Mouse (Mus musculus): Measurements from ENCODE around the gene Gm14139. TPM values are rescaled to one million over a fixed set of nuclear protein-coding genes. Genes with fewer than 3 reads are reported as not detected.
A peak's percentile ranks its signal among the peaks of the same experiment; 100 is the strongest.
"Not testable (repeated sequence)": the region's sequence is repeated elsewhere in the genome, so short reads cannot be mapped to it uniquely, and the experiment has no call there.

Gm14139 gene
- total RNA-seq (2014; fragmentation: Nextera tagmentation): 1.3 TPM in 1 of 2 replicates, not detected in the other
- total RNA-seq (2017): 3.0 and 3.3 TPM in 2 replicates
- 0.09 TPM in 1 of 2 replicates, not detected in the other for polyA plus RNA-seq (2012)

- not testable (repeated sequence) for DNase-seq (ENCODE audit: low spot score)
Observed at GRCm38 (mm10) chr2:150181570-150181999, at the start of gene Gm14139. Gene Gm14139 (plus strand): TSS chr2:150181755.

GRCm38 (mm10) chr2:150132002-150132401, 49.6 kb upstream of the Gm14139 start:
- not testable (repeated sequence) for ATAC-seq (ENCODE audit: extremely low read depth, insufficient number of reproducible peaks, low FRiP score, poor library complexity, severe bottlenecking); H3K9me3 ChIP-seq (replicated peaks); H3K27me3 ChIP-seq (ENCODE audit: insufficient read depth, low read length); DNase-seq (ENCODE audit: low spot score); H3K4me3 ChIP-seq (ENCODE audit: low read depth, low read length)
- H3K36me3 ChIP-seq (replicated peaks): peaks cover 32% of the 10 kb centered on the region
- H3K4me1 ChIP-seq (ENCODE audit: insufficient read depth, low read depth, low read length): peaks cover 20% of the 10 kb centered on the region

More at GRCm38 (mm10) chr2:150181570-150181999, at the start of gene Gm14139:
- H3K4me1 ChIP-seq (ENCODE audit: insufficient read depth, low read depth, low read length); H3K36me3 ChIP-seq (replicated peaks); H3K27me3 ChIP-seq (ENCODE audit: insufficient read depth, low read length); H3K4me3 ChIP-seq (ENCODE audit: low read depth, low read length); H3K9me3 ChIP-seq (replicated peaks): not testable (repeated sequence)
- ATAC-seq (ENCODE audit: extremely low read depth, insufficient number of reproducible peaks, low FRiP score, poor library complexity, severe bottlenecking): peak; percentile 95

GRCm38 (mm10) chr2:150132773-150133172, 48.8 kb upstream of the Gm14139 start:
- peaks cover 20% of the 10 kb centered on the region for H3K4me1 ChIP-seq (ENCODE audit: insufficient read depth, low read depth, low read length)
- ATAC-seq (ENCODE audit: extremely low read depth, insufficient number of reproducible peaks, low FRiP score, poor library complexity, severe bottlenecking) (no peak), DNase-seq (ENCODE audit: low spot score) (no peak)
- H3K4me3 ChIP-seq (ENCODE audit: low read depth, low read length): no peak overlapping the region
- H3K27me3 ChIP-seq (ENCODE audit: insufficient read depth, low read length): no peaks in the 10 kb centered on the region
- peaks cover 5% of the 10 kb centered on the region for H3K9me3 ChIP-seq (replicated peaks)
- TF ChIP-seq POLR2AphosphoS5 (IDR thresholded peaks at IDR 0.05; ENCODE audit: insufficient replicate concordance, low read depth, low read length) (no peak), TAL1 (conservative IDR thresholded peaks at IDR 0.05; ENCODE audit: low read depth, low read length) (no peak), CTCF (IDR thresholded peaks at IDR 0.05; ENCODE audit: low read depth, low read length) (no peak), GATA2 (IDR thresholded peaks at IDR 0.05; ENCODE audit: borderline replicate concordance, low read depth, low read length) (no peak), GATA1 (IDR thresholded peaks at IDR 0.05; ENCODE audit: borderline replicate concordance, low read length) (no peak)
- peaks cover 31% of the 10 kb centered on the region for H3K36me3 ChIP-seq (replicated peaks)

- Histone ChIP-seq H3K36me3 (replicated peaks) (peaks cover 17% of the 10 kb centered on the region), H3K27me3 (ENCODE audit: insufficient read depth, low read length) (no peaks in the 10 kb centered on the region), H3K9me3 (replicated peaks) (no peaks in the 10 kb centered on the region), H3K4me3 (ENCODE audit: low read depth, low read length) (peak within 1 kb of the TSS; percentile 79), H3K4me1 (ENCODE audit: insufficient read depth, low read depth, low read length) (peaks cover 15% of the 10 kb centered on the region)
- DNase-seq (ENCODE audit: low spot score) (peak; percentile 82), ATAC-seq (ENCODE audit: extremely low read depth, insufficient number of reproducible peaks, low FRiP score, poor library complexity, severe bottlenecking) (peak; percentile 99)
- TF ChIP-seq CTCF (IDR thresholded peaks at IDR 0.05; ENCODE audit: low read depth, low read length): no peak
- TF ChIP-seq GATA1 (IDR thresholded peaks at IDR 0.05; ENCODE audit: borderline replicate concordance, low read length): no peak
- no peak for TF ChIP-seq GATA2 (IDR thresholded peaks at IDR 0.05; ENCODE audit: borderline replicate concordance, low read depth, low read length)
- TF ChIP-seq POLR2AphosphoS5 (IDR thresholded peaks at IDR 0.05; ENCODE audit: insufficient replicate concordance, low read depth, low read length): no peak
- TF ChIP-seq TAL1 (conservative IDR thresholded peaks at IDR 0.05; ENCODE audit: low read depth, low read length): no peak
Observed at GRCm38 (mm10) chr2:150136435-150136897, 45.1 kb upstream of the Gm14139 start, which contains the start of gene Zfp120. Gene Zfp120 (minus strand): TSS chr2:150136708.

- H3K4me3 ChIP-seq (ENCODE audit: low read depth, low read length): no peak overlapping the region
- no peaks in the 10 kb centered on the region for H3K27me3 ChIP-seq (ENCODE audit: insufficient read depth, low read length)
- ATAC-seq (ENCODE audit: extremely low read depth, insufficient number of reproducible peaks, low FRiP score, poor library complexity, severe bottlenecking) (no peak), DNase-seq (ENCODE audit: low spot score) (no peak)
- TF ChIP-seq POLR2AphosphoS5 (IDR thresholded peaks at IDR 0.05; ENCODE audit: insufficient replicate concordance, low read depth, low read length) (no peak), CTCF (IDR thresholded peaks at IDR 0.05; ENCODE audit: low read depth, low read length) (no peak), GATA1 (IDR thresholded peaks at IDR 0.05; ENCODE audit: borderline replicate concordance, low read length) (no peak), TAL1 (conservative IDR thresholded peaks at IDR 0.05; ENCODE audit: low read depth, low read length) (no peak), GATA2 (IDR thresholded peaks at IDR 0.05; ENCODE audit: borderline replicate concordance, low read depth, low read length) (no peak)
- no peaks in the 10 kb centered on the region for H3K36me3 ChIP-seq (replicated peaks)
- no peaks in the 10 kb centered on the region for H3K9me3 ChIP-seq (replicated peaks)
- H3K4me1 ChIP-seq (ENCODE audit: insufficient read depth, low read depth, low read length): no peaks in the 10 kb centered on the region
Observed at GRCm38 (mm10) chr2:150166703-150167102, 14.9 kb upstream of the Gm14139 start.

GRCm38 (mm10) chr2:150173833-150174232, 7.7 kb upstream of the Gm14139 start:
- H3K36me3 ChIP-seq (replicated peaks): no peaks in the 10 kb centered on the region
- H3K27me3 ChIP-seq (ENCODE audit: insufficient read depth, low read length): no peaks in the 10 kb centered on the region
- no peaks in the 10 kb centered on the region for H3K9me3 ChIP-seq (replicated peaks)
- H3K4me1 ChIP-seq (ENCODE audit: insufficient read depth, low read depth, low read length): no peaks in the 10 kb centered on the region
- H3K4me3 ChIP-seq (ENCODE audit: low read depth, low read length): no peak overlapping the region
- DNase-seq (ENCODE audit: low spot score) (no peak), ATAC-seq (ENCODE audit: extremely low read depth, insufficient number of reproducible peaks, low FRiP score, poor library complexity, severe bottlenecking) (no peak)
- TF ChIP-seq TAL1 (conservative IDR thresholded peaks at IDR 0.05; ENCODE audit: low read depth, low read length): no peak
- no peak for TF ChIP-seq POLR2AphosphoS5 (IDR thresholded peaks at IDR 0.05; ENCODE audit: insufficient replicate concordance, low read depth, low read length)
- no peak for TF ChIP-seq CTCF (IDR thresholded peaks at IDR 0.05; ENCODE audit: low read depth, low read length)
- no peak for TF ChIP-seq GATA1 (IDR thresholded peaks at IDR 0.05; ENCODE audit: borderline replicate concordance, low read length)
- TF ChIP-seq GATA2 (IDR thresholded peaks at IDR 0.05; ENCODE audit: borderline replicate concordance, low read depth, low read length): no peak

- not testable (repeated sequence) for H3K4me1 ChIP-seq (ENCODE audit: insufficient read depth, low read depth, low read length); H3K4me3 ChIP-seq (ENCODE audit: low read depth, low read length); ATAC-seq (ENCODE audit: extremely low read depth, insufficient number of reproducible peaks, low FRiP score, poor library complexity, severe bottlenecking); H3K27me3 ChIP-seq (ENCODE audit: insufficient read depth, low read length); DNase-seq (ENCODE audit: low spot score); H3K36me3 ChIP-seq (replicated peaks); H3K9me3 ChIP-seq (replicated peaks)
Observed at GRCm38 (mm10) chr2:150179579-150179978, 2.0 kb upstream of the Gm14139 start, which contains the start of gene Gm10770. Gene Gm10770 (minus strand): TSS chr2:150179679.

- ATAC-seq (ENCODE audit: extremely low read depth, insufficient number of reproducible peaks, low FRiP score, poor library complexity, severe bottlenecking); H3K27me3 ChIP-seq (ENCODE audit: insufficient read depth, low read length); DNase-seq (ENCODE audit: low spot score); H3K36me3 ChIP-seq (replicated peaks); H3K9me3 ChIP-seq (replicated peaks); H3K4me1 ChIP-seq (ENCODE audit: insufficient read depth, low read depth, low read length); H3K4me3 ChIP-seq (ENCODE audit: low read depth, low read length): not testable (repeated sequence)
Observed at GRCm38 (mm10) chr2:150181046-150181445, 509 bp upstream of the Gm14139 start.

- not testable (repeated sequence) for H3K4me1 ChIP-seq (ENCODE audit: insufficient read depth, low read depth, low read length); H3K27me3 ChIP-seq (ENCODE audit: insufficient read depth, low read length); ATAC-seq (ENCODE audit: extremely low read depth, insufficient number of reproducible peaks, low FRiP score, poor library complexity, severe bottlenecking); H3K36me3 ChIP-seq (replicated peaks); DNase-seq (ENCODE audit: low spot score); H3K9me3 ChIP-seq (replicated peaks); H3K4me3 ChIP-seq (ENCODE audit: low read depth, low read length)
Observed at GRCm38 (mm10) chr2:150217600-150218362, 36.2 kb downstream of the Gm14139 start, which contains the start of gene Zfp937. Gene Zfp937 (plus strand): TSS chr2:150218073.

All from G1E (cell line).